13 mouse cellular contexts compared by ENCODE assay signal in genomic region chr17:28352018-28352417, GRCm38 (mm10). TPM values are rescaled to one million over a fixed set of nuclear protein-coding genes. Genes with fewer than 3 reads are reported as not detected.
DNase-seq lines count a peak whose midpoint lies in the region; ATAC-seq and TF ChIP-seq lines count a peak whose summit lies in the region.
"Had no signal": no experiment of that assay in that cellular context is flagged by ENCODE, and none has a peak within 500 bp of the region (broad histone marks: within the 10 kb centered on the region; RNA-seq: fewer than 3 reads in every experiment).

No protein-coding gene starts in this region.

- no peak overlapping the region; the same call in 1 of the 2 replicates for H3K9ac ChIP-seq in heart, embryonic 13.5 days
- H3K9ac ChIP-seq in midbrain, embryonic 12.5 days (replicated peaks), result no peak overlapping the region
- no peak overlapping the region for H3K9ac ChIP-seq in midbrain, embryonic 15.5 days
- peak overlapping the region; percentile 76 for H3K9ac ChIP-seq in limb, embryonic 13.5 days
- H3K9ac ChIP-seq in stomach, postnatal 0 days (ENCODE audit: low read length), result no peak overlapping the region; the same call in 1 of the 2 replicates

- intact Hi-C loops in heart, postnatal 10 days (cut with DNase I), result no loop called here
- intact Hi-C loops in gastrocnemius, postnatal 36 days (cut with DNase I), result no loop called here

- peak overlapping the region; percentile 89; the same call in 1 of the 2 replicates for H3K4me3 ChIP-seq in heart, embryonic 13.5 days
- H3K4me3 ChIP-seq in midbrain, embryonic 12.5 days, result no peak overlapping the region
- H3K4me3 ChIP-seq in midbrain, embryonic 15.5 days, result no peak overlapping the region
- H3K4me3 ChIP-seq in limb, embryonic 13.5 days, result peak overlapping the region; percentile 90
- 0 out of 2 replicates have a peak overlapping the region, but pooled peaks have one; percentile 88 for H3K4me3 ChIP-seq in stomach, postnatal 0 days (ENCODE audit: low read depth, low read length)

- ATAC-seq in heart, embryonic 13.5 days (ENCODE audit: extremely low read depth, insufficient number of reproducible peaks, low FRiP score, low TSS enrichment), result no peak
- no peak for ATAC-seq in midbrain, embryonic 12.5 days (ENCODE audit: low FRiP score, low read depth)
- no peak for ATAC-seq in midbrain, embryonic 15.5 days (replicated peaks)
- ATAC-seq in limb, embryonic 13.5 days (ENCODE audit: low FRiP score, low read depth), result no peak
- ATAC-seq in stomach, postnatal 0 days (ENCODE audit: low FRiP score, low TSS enrichment), result no peak

- H3K4me2 ChIP-seq in heart, embryonic 13.5 days, result peak overlapping the region; percentile 91
- H3K4me2 ChIP-seq in midbrain, embryonic 12.5 days (replicated peaks), result peak overlapping the region; percentile 88; the same call in 1 of the 2 replicates
- H3K4me2 ChIP-seq in midbrain, embryonic 15.5 days, result no peak overlapping the region
- H3K4me2 ChIP-seq in limb, embryonic 13.5 days (replicated peaks), result peak overlapping the region; percentile 93
- peak overlapping the region; percentile 87; the same call in 1 of the 2 replicates for H3K4me2 ChIP-seq in stomach, postnatal 0 days (replicated peaks; ENCODE audit: low read depth)

- no peaks in the 10 kb centered on the region for H3K9me3 ChIP-seq in heart, embryonic 13.5 days
- no peaks in the 10 kb centered on the region for H3K9me3 ChIP-seq in midbrain, embryonic 12.5 days
- no peaks in the 10 kb centered on the region for H3K9me3 ChIP-seq in midbrain, embryonic 15.5 days
- H3K9me3 ChIP-seq in limb, embryonic 13.5 days, result no peaks in the 10 kb centered on the region
- H3K9me3 ChIP-seq in stomach, postnatal 0 days (ENCODE audit: control insufficient read depth, low read length), result no peaks in the 10 kb centered on the region

- WGBS in heart, embryonic 13.5 days, result 29% methylated on average over 11 of the region's 11 CpGs
- 14% methylated on average over 11 of the region's 11 CpGs for WGBS in midbrain, embryonic 12.5 days
- WGBS in midbrain, embryonic 15.5 days, result 23% methylated on average over 11 of the region's 11 CpGs
- 18% methylated on average over 11 of the region's 11 CpGs for WGBS in limb, embryonic 13.5 days
- WGBS in stomach, postnatal 0 days, result 37% methylated on average over 11 of the region's 11 CpGs

- TF ChIP-seq CTCF in stomach, postnatal 0 days (IDR thresholded peaks at IDR 0.05; ENCODE audit: low read depth), result no peak

- H3K27me3 ChIP-seq in heart, embryonic 13.5 days (replicated peaks), result peaks cover 35% of the 10 kb centered on the region
- peaks cover 58% of the 10 kb centered on the region for H3K27me3 ChIP-seq in midbrain, embryonic 12.5 days
- H3K27me3 ChIP-seq in midbrain, embryonic 15.5 days (replicated peaks), result peaks cover 19% of the 10 kb centered on the region
- no peaks in the 10 kb centered on the region for H3K27me3 ChIP-seq in limb, embryonic 13.5 days
- H3K27me3 ChIP-seq in stomach, postnatal 0 days (ENCODE audit: control insufficient read depth, insufficient read depth, low read length), result no peaks in the 10 kb centered on the region

- no peak for TF ChIP-seq EP300 in stomach, postnatal 0 days (optimal IDR thresholded peaks at IDR 0.05)

- no peaks in the 10 kb centered on the region for H3K36me3 ChIP-seq in heart, embryonic 13.5 days
- H3K36me3 ChIP-seq in midbrain, embryonic 12.5 days, result no peaks in the 10 kb centered on the region
- no peaks in the 10 kb centered on the region for H3K36me3 ChIP-seq in midbrain, embryonic 15.5 days (replicated peaks)
- H3K36me3 ChIP-seq in limb, embryonic 13.5 days, result no peaks in the 10 kb centered on the region
- H3K36me3 ChIP-seq in stomach, postnatal 0 days (ENCODE audit: control insufficient read depth, insufficient read depth, low read length), result no peaks in the 10 kb centered on the region

- H3K27ac ChIP-seq in heart, embryonic 13.5 days (replicated peaks), result no peak overlapping the region
- no peak overlapping the region for H3K27ac ChIP-seq in midbrain, embryonic 12.5 days (replicated peaks)
- no peak overlapping the region for H3K27ac ChIP-seq in midbrain, embryonic 15.5 days
- peak overlapping the region; percentile 98 for H3K27ac ChIP-seq in limb, embryonic 13.5 days
- H3K27ac ChIP-seq in stomach, postnatal 0 days (replicated peaks), result peak overlapping the region; percentile 99

- DNase-seq in heart, postnatal 10 days, result no peak
- no peak for DNase-seq in stomach, postnatal 0 days (ENCODE audit: low spot score)
- no peak for DNase-seq in gastrocnemius, postnatal 36 days
- no peak for DNase-seq in cerebellum, adult 8-10 months
- DNase-seq: adrenal gland, adult 8-10 months; cerebellum, postnatal 25 days; gastrocnemius, postnatal 14 days; kidney, postnatal 36 days had no signal

- peaks cover 46% of the 10 kb centered on the region for H3K4me1 ChIP-seq in heart, embryonic 13.5 days
- H3K4me1 ChIP-seq in midbrain, embryonic 12.5 days, result peaks cover 36% of the 10 kb centered on the region
- peaks cover 21% of the 10 kb centered on the region for H3K4me1 ChIP-seq in midbrain, embryonic 15.5 days
- peaks cover 37% of the 10 kb centered on the region for H3K4me1 ChIP-seq in limb, embryonic 13.5 days
- H3K4me1 ChIP-seq in stomach, postnatal 0 days (replicated peaks; ENCODE audit: control insufficient read depth, insufficient read depth), result peaks cover 4% of the 10 kb centered on the region; the same call in 1 of the 2 replicates

RNA-seq across cellular contexts. Expression of gene Tead3, which starts 1.4 kb away (rescaled TPM):
- polyA plus RNA-seq in heart, embryonic 13.5 days (2015; fragmentation: Nextera tagmentation; extraction: Ambion mirVana), result 5.9 and 7.3 TPM in 2 replicates
- 10 to 100 TPM; 15.3 to 19.3 TPM for total RNA-seq in heart, postnatal 10 days (2021)
- polyA plus RNA-seq in midbrain, embryonic 12.5 days (2016; fragmentation: Nextera tagmentation; extraction: Ambion mirVana), result 5.2 and 5.7 TPM in 2 replicates
- polyA plus RNA-seq in midbrain, embryonic 15.5 days (2015; fragmentation: Nextera tagmentation; extraction: Ambion mirVana), result 1.4 and 2.1 TPM in 2 replicates
- 14.9 and 15.4 TPM in 2 replicates for polyA plus RNA-seq in limb, embryonic 13.5 days (2015; fragmentation: Nextera tagmentation; extraction: Ambion mirVana)
- polyA plus RNA-seq in stomach, postnatal 0 days (2015; fragmentation: Nextera tagmentation; extraction: Ambion mirVana), result 8.7 and 9.2 TPM in 2 replicates
- total RNA-seq in gastrocnemius, postnatal 36 days (2021), result 1 to 10 TPM; 5.7 to 8.1 TPM

RNA-seq across cellular contexts. Expression of gene Tulp1, which starts 13.0 kb away (rescaled TPM):
- polyA plus RNA-seq in heart, embryonic 13.5 days (2015; fragmentation: Nextera tagmentation; extraction: Ambion mirVana), result 4.1 TPM in 2 replicates
- under 1 TPM; 0.86 to 0.94 TPM for total RNA-seq in heart, postnatal 10 days (2021)
- 4.9 and 5.1 TPM in 2 replicates for polyA plus RNA-seq in midbrain, embryonic 12.5 days (2016; fragmentation: Nextera tagmentation; extraction: Ambion mirVana)
- 1.3 and 1.9 TPM in 2 replicates for polyA plus RNA-seq in midbrain, embryonic 15.5 days (2015; fragmentation: Nextera tagmentation; extraction: Ambion mirVana)
- 7.1 and 7.5 TPM in 2 replicates for polyA plus RNA-seq in limb, embryonic 13.5 days (2015; fragmentation: Nextera tagmentation; extraction: Ambion mirVana)
- polyA plus RNA-seq in stomach, postnatal 0 days (2015; fragmentation: Nextera tagmentation; extraction: Ambion mirVana), result 3.3 and 3.5 TPM in 2 replicates
- total RNA-seq in gastrocnemius, postnatal 36 days (2021), result not detected
- total RNA-seq: CH12.LX; gastrocnemius, postnatal 14 days had no signal

RNA-seq across cellular contexts. Expression of gene Rpl10a, which starts 23.7 kb away (rescaled TPM):
- polyA plus RNA-seq in heart, embryonic 13.5 days (2015; fragmentation: Nextera tagmentation; extraction: Ambion mirVana), result 389 and 419 TPM in 2 replicates
- 100 to 1,000 TPM; 584 to 595 TPM for total RNA-seq in heart, postnatal 10 days (2021)
- polyA plus RNA-seq in midbrain, embryonic 12.5 days (2016; fragmentation: Nextera tagmentation; extraction: Ambion mirVana), result 329 and 373 TPM in 2 replicates
- polyA plus RNA-seq in midbrain, embryonic 15.5 days (2015; fragmentation: Nextera tagmentation; extraction: Ambion mirVana), result 307 and 313 TPM in 2 replicates
- polyA plus RNA-seq in limb, embryonic 13.5 days (2015; fragmentation: Nextera tagmentation; extraction: Ambion mirVana), result 580 and 609 TPM in 2 replicates
- 491 and 514 TPM in 2 replicates for polyA plus RNA-seq in stomach, postnatal 0 days (2015; fragmentation: Nextera tagmentation; extraction: Ambion mirVana)
- total RNA-seq in gastrocnemius, postnatal 36 days (2021), result 100 to 1,000 TPM; 327 to 414 TPM

RNA-seq across cellular contexts. Expression of gene Fance, which starts 38.7 kb away (rescaled TPM):
- polyA plus RNA-seq in heart, embryonic 13.5 days (2015; fragmentation: Nextera tagmentation; extraction: Ambion mirVana), result 19.3 and 22.2 TPM in 2 replicates
- 10 to 100 TPM; 16.9 to 18.2 TPM for total RNA-seq in heart, postnatal 10 days (2021)
- polyA plus RNA-seq in midbrain, embryonic 12.5 days (2016; fragmentation: Nextera tagmentation; extraction: Ambion mirVana), result 28.5 and 30.5 TPM in 2 replicates
- polyA plus RNA-seq in midbrain, embryonic 15.5 days (2015; fragmentation: Nextera tagmentation; extraction: Ambion mirVana), result 27.8 and 28.5 TPM in 2 replicates
- polyA plus RNA-seq in limb, embryonic 13.5 days (2015; fragmentation: Nextera tagmentation; extraction: Ambion mirVana), result 36.0 and 37.3 TPM in 2 replicates
- 19.2 and 20.4 TPM in 2 replicates for polyA plus RNA-seq in stomach, postnatal 0 days (2015; fragmentation: Nextera tagmentation; extraction: Ambion mirVana)
- 10 to 100 TPM in 1 of 2 experiments, 1 to 10 TPM in 1; 7.0 to 10.3 TPM for total RNA-seq in gastrocnemius, postnatal 36 days (2021)

Comparison
In these comparisons a context has a peak if more than half of its experiments do, and no peak if none do; other contexts are left out.
1. H3K27ac ChIP-seq: peak in limb, embryonic 13.5 days (single experiment) and stomach, postnatal 0 days (single experiment); none in heart, embryonic 13.5 days (single experiment), midbrain, embryonic 12.5 days (single experiment) and midbrain, embryonic 15.5 days (single experiment).
2. H3K4me3 ChIP-seq: peak in heart, embryonic 13.5 days (single experiment), limb, embryonic 13.5 days (single experiment) and stomach, postnatal 0 days (single experiment); none in midbrain, embryonic 12.5 days (single experiment) and midbrain, embryonic 15.5 days (single experiment).